Mouse (Mus musculus): Measurements from ENCODE around the gene Bbs10.

The Bbs10 gene

GRCm38 (mm10) chr10:111298140-111299098, at the start of gene Bbs10:
TSS of gene Bbs10 (plus strand) at chr10:111298679.
- DNase-seq (ENCODE audit: low spot score), result peak; percentile 96

- no peak for DNase-seq (ENCODE audit: low spot score)
These were observed 48.3 kb upstream of the Bbs10 start for GRCm38 (mm10) chr10:111250192-111250591.

- no peak for DNase-seq (ENCODE audit: low spot score)
These were observed 46.8 kb upstream of the Bbs10 start for GRCm38 (mm10) chr10:111251666-111252065.

GRCm38 (mm10) chr10:111255228-111255627, 43.3 kb upstream of the Bbs10 start:
- no peak for DNase-seq (ENCODE audit: low spot score)

GRCm38 (mm10) chr10:111256156-111256555, 42.3 kb upstream of the Bbs10 start:
- no peak for DNase-seq (ENCODE audit: low spot score)

- DNase-seq (ENCODE audit: low spot score), result no peak
These were observed 41.1 kb upstream of the Bbs10 start for GRCm38 (mm10) chr10:111257358-111257757.

GRCm38 (mm10) chr10:111258256-111258655, 40.2 kb upstream of the Bbs10 start:
- no peak for DNase-seq (ENCODE audit: low spot score)

- DNase-seq (ENCODE audit: low spot score), result no peak
These were observed 26.8 kb upstream of the Bbs10 start for GRCm38 (mm10) chr10:111271687-111272086.

GRCm38 (mm10) chr10:111272905-111273304, 25.6 kb upstream of the Bbs10 start:
- DNase-seq (ENCODE audit: low spot score), result no peak

- no peak for DNase-seq (ENCODE audit: low spot score)
These were observed 24.9 kb upstream of the Bbs10 start for GRCm38 (mm10) chr10:111273463-111274088.

- no peak for DNase-seq (ENCODE audit: low spot score)
These were observed 22.7 kb upstream of the Bbs10 start for GRCm38 (mm10) chr10:111275822-111276221.

GRCm38 (mm10) chr10:111297631-111298030, 848 bp upstream of the Bbs10 start:
- DNase-seq (ENCODE audit: low spot score), result no peak

GRCm38 (mm10) chr10:111299591-111299990, 1.1 kb downstream of the Bbs10 start:
- DNase-seq (ENCODE audit: low spot score), result no peak

- no peak for DNase-seq (ENCODE audit: low spot score)
These were observed 2.6 kb downstream of the Bbs10 start for GRCm38 (mm10) chr10:111301041-111301440.

- DNase-seq (ENCODE audit: low spot score), result no peak
These were observed 4.0 kb downstream of the Bbs10 start for GRCm38 (mm10) chr10:111302486-111302885.

GRCm38 (mm10) chr10:111308850-111309501, 10.5 kb downstream of the Bbs10 start:
- DNase-seq (ENCODE audit: low spot score), result no peak

- DNase-seq (ENCODE audit: low spot score), result no peak
These were observed 14.8 kb downstream of the Bbs10 start for GRCm38 (mm10) chr10:111313282-111313681.

- DNase-seq (ENCODE audit: low spot score), result no peak
These were observed 16.3 kb downstream of the Bbs10 start for GRCm38 (mm10) chr10:111314636-111315395.

- DNase-seq (ENCODE audit: low spot score), result no peak
These were observed 17.5 kb downstream of the Bbs10 start for GRCm38 (mm10) chr10:111315940-111316339.

- DNase-seq (ENCODE audit: low spot score), result no peak
These were observed 19.5 kb downstream of the Bbs10 start for GRCm38 (mm10) chr10:111318021-111318420.

GRCm38 (mm10) chr10:111318805-111319500, 20.5 kb downstream of the Bbs10 start:
- no peak for DNase-seq (ENCODE audit: low spot score)

Measured in urinary bladder, postnatal 14 days (tissue).